Mouse (Mus musculus) thymus, adult 2 months (tissue): Measurements from ENCODE around the gene Gm49396.

ENCODE experiments used
- CTCF ChIP-seq: fragments of 200-500 bp; IDR thresholded peaks from 2 replicates; pipeline ENCODE4 v1.5.1; 2012; ENCODE audit warnings: mild to moderate bottlenecking, control low read depth, low read length, moderate library complexity, borderline replicate concordance; ENCODE audit not compliant: control insufficient read depth, poor library complexity, insufficient read depth; ENCODE audit errors: extremely low read depth
- POLR2A ChIP-seq: fragments of 200-500 bp; IDR thresholded peaks from 2 replicates; pipeline ENCODE4 v1.6.1; 2012; ENCODE audit warnings: mild to moderate bottlenecking, low read length, control low read depth, moderate library complexity; ENCODE audit not compliant: control insufficient read depth, poor library complexity, insufficient read depth; ENCODE audit errors: extremely low read depth

GRCm38 (mm10) chr7:30550603-30551002, 12.5 kb upstream of the Gm49396 start:
- no peak for TF ChIP-seq CTCF
- TF ChIP-seq POLR2A: no peak
